Mouse (Mus musculus): ENCODE results near the gene Gm42791.

The Gm42791 gene

GRCm38 (mm10) chr5:148976876-148977275 is 18.1 kb downstream of the Gm42791 start:
- no peak for DNase-seq

GRCm38 (mm10) chr5:148975035-148975434 is 19.9 kb downstream of the Gm42791 start:
- DNase-seq: no peak

- no peak for DNase-seq
Observed at GRCm38 (mm10) chr5:148973019-148973668, 21.8 kb downstream of the Gm42791 start.

GRCm38 (mm10) chr5:148972167-148972566 is 22.8 kb downstream of the Gm42791 start:
- no peak for DNase-seq

GRCm38 (mm10) chr5:148969648-148970047 is 25.3 kb downstream of the Gm42791 start:
- DNase-seq: peak; percentile 77 to 79

- peak; percentile 35 to 67 for DNase-seq
Observed at GRCm38 (mm10) chr5:148968958-148969576, 25.9 kb downstream of the Gm42791 start.

GRCm38 (mm10) chr5:148968179-148968578 is 26.8 kb downstream of the Gm42791 start:
- no peak for DNase-seq

- DNase-seq: no peak
Observed at GRCm38 (mm10) chr5:148966395-148966794, 28.6 kb downstream of the Gm42791 start.

GRCm38 (mm10) chr5:148965691-148966333 is 29.1 kb downstream of the Gm42791 start:
- peak; percentile 32 to 55 for DNase-seq

GRCm38 (mm10) chr5:148965089-148965591 is 29.8 kb downstream of the Gm42791 start:
- no peak for DNase-seq

- no peak for DNase-seq
Observed at GRCm38 (mm10) chr5:148964251-148964650, 30.7 kb downstream of the Gm42791 start.

GRCm38 (mm10) chr5:148960211-148960610 is 34.7 kb downstream of the Gm42791 start:
- peak; percentile 55 to 58 for DNase-seq

GRCm38 (mm10) chr5:148959068-148959990 is 35.6 kb downstream of the Gm42791 start:
- DNase-seq: peak; percentile 92 to 94

GRCm38 (mm10) chr5:148958355-148958754 is 36.6 kb downstream of the Gm42791 start:
- peak; percentile 59 to 77 for DNase-seq

- DNase-seq: no peak
Observed at GRCm38 (mm10) chr5:148956898-148957535, 37.9 kb downstream of the Gm42791 start.

- peak; percentile 52 to 59 for DNase-seq
Observed at GRCm38 (mm10) chr5:148956091-148956490, 38.9 kb downstream of the Gm42791 start.

GRCm38 (mm10) chr5:148955575-148955974 is 39.4 kb downstream of the Gm42791 start:
- DNase-seq: no peak

- peak in 1 of 2 experiments; percentile 51 for DNase-seq
Observed at GRCm38 (mm10) chr5:148954314-148955060, 40.5 kb downstream of the Gm42791 start.

- peak; percentile 84 to 85 for DNase-seq
Observed at GRCm38 (mm10) chr5:148953098-148953497, 41.8 kb downstream of the Gm42791 start.

GRCm38 (mm10) chr5:148952419-148952818 is 42.5 kb downstream of the Gm42791 start:
- peak in 1 of 2 experiments; percentile 73 for DNase-seq

GRCm38 (mm10) chr5:148951360-148951759 is 43.6 kb downstream of the Gm42791 start:
- no peak for DNase-seq
